Mouse (Mus musculus) intestine, embryonic 16.5 days (tissue): ENCODE measurements at regions not wholly inside any gene's neighbourhood (a gene's known extent, or its start where the extent isn't known, plus 50 kb on each side); places are given as distances from the start of the nearest gene placed in this dataset.

Experiments used
- ATAC-seq: fragments of 200-750 bp; cut with Nextera tagmentation; 2 replicates; pipeline ENCODE4 v1.8.0; 2017; ENCODE audit warnings: moderate TSS enrichment, moderate library complexity
- H3K27ac ChIP-seq: fragments of 300-500 bp; sonication (generic); 2 replicates; pipeline ENCODE4 v1.5.1; 2014; ENCODE audit warnings: mild to moderate bottlenecking, low read length
- H3K27me3 ChIP-seq: fragments of 300-500 bp; sonication (generic); replicated peaks from 2 replicates; pipeline ENCODE4 v1.6.1; 2014; ENCODE audit warnings: low read length, control low read depth, mixed read lengths; ENCODE audit not compliant: control insufficient read depth, insufficient read depth
- H3K36me3 ChIP-seq: fragments of 300-500 bp; sonication (generic); 2 replicates; pipeline ENCODE4 v1.6.1; 2014; ENCODE audit warnings: low read length, control low read depth; ENCODE audit not compliant: control insufficient read depth, insufficient read depth
- H3K4me1 ChIP-seq: fragments of 300-500 bp; sonication (generic); 2 replicates; pipeline ENCODE4 v1.6.1; 2014; ENCODE audit warnings: low read length, control low read depth, mixed read lengths; ENCODE audit not compliant: control insufficient read depth, insufficient read depth
- H3K4me2 ChIP-seq: fragments of 300-500 bp; sonication (generic); 2 replicates; pipeline ENCODE4 v1.6.1; 2014; ENCODE audit warnings: low read depth, low read length, control low read depth
- H3K4me3 ChIP-seq: fragments of 300-500 bp; sonication (generic); 2 replicates; pipeline ENCODE4 v1.5.1; 2014; ENCODE audit warnings: mild to moderate bottlenecking, low read length
- H3K9ac ChIP-seq: fragments of 300-500 bp; sonication (generic); 2 replicates; pipeline ENCODE4 v1.6.1; 2014; ENCODE audit warnings: low read depth, low read length
- H3K9me3 ChIP-seq: fragments of 300-500 bp; sonication (generic); 2 replicates; pipeline ENCODE4 v1.6.1; 2016; ENCODE audit warnings: low read length, control low read depth; ENCODE audit not compliant: control insufficient read depth
- WGBS: fragments of 180-500 bp; shearing (Covaris S2); extraction: QIAGEN DNeasy Blood & Tissue Kit; methylation state at CpG from one replicate; pipeline ENCODE4 v1.1.7; 2014; 5-methylcytosine and 5-hydroxymethylcytosine counted together

- no peak overlapping the region for H3K27ac ChIP-seq
- H3K27me3 ChIP-seq: no peaks in the 10 kb centered on the region
- ATAC-seq: no peak
- no peak overlapping the region for H3K4me3 ChIP-seq
- no peaks in the 10 kb centered on the region for H3K4me1 ChIP-seq
- no peaks in the 10 kb centered on the region for H3K9me3 ChIP-seq
- no peak overlapping the region for H3K4me2 ChIP-seq
- no peaks in the 10 kb centered on the region for H3K36me3 ChIP-seq
- no peak overlapping the region for H3K9ac ChIP-seq
Observed at GRCm38 (mm10) chr2:81089121-81089520, 472.1 kb downstream of the Nup35 start.

- Histone ChIP-seq H3K4me2 (no peak overlapping the region), H3K27me3 (no peaks in the 10 kb centered on the region), H3K9ac (no peak overlapping the region), H3K4me3 (no peak overlapping the region), H3K36me3 (no peaks in the 10 kb centered on the region), H3K27ac (no peak overlapping the region), H3K9me3 (no peaks in the 10 kb centered on the region), H3K4me1 (no peaks in the 10 kb centered on the region)
- 42% methylated on average over 3 of the region's 3 CpGs for WGBS
- no peak for ATAC-seq
Observed at GRCm38 (mm10) chr2:81105834-81106233, 488.8 kb downstream of the Nup35 start.

GRCm38 (mm10) chr2:81118757-81119156, 501.7 kb downstream of the Nup35 start:
- 83% methylated on average over 2 of the region's 2 CpGs for WGBS
- no peak overlapping the region for H3K27ac ChIP-seq
- no peaks in the 10 kb centered on the region for H3K9me3 ChIP-seq
- no peaks in the 10 kb centered on the region for H3K4me1 ChIP-seq
- H3K36me3 ChIP-seq: no peaks in the 10 kb centered on the region
- no peak overlapping the region for H3K9ac ChIP-seq
- H3K4me3 ChIP-seq: no peak overlapping the region
- no peaks in the 10 kb centered on the region for H3K27me3 ChIP-seq
- H3K4me2 ChIP-seq: no peak overlapping the region
- ATAC-seq: no peak

- no peaks in the 10 kb centered on the region for H3K9me3 ChIP-seq
- no peak overlapping the region for H3K4me3 ChIP-seq
- no peak for ATAC-seq
- no peaks in the 10 kb centered on the region for H3K36me3 ChIP-seq
- 74% methylated on average over 2 of the region's 2 CpGs for WGBS
- H3K27me3 ChIP-seq: no peaks in the 10 kb centered on the region
- H3K4me1 ChIP-seq: no peaks in the 10 kb centered on the region
- no peak overlapping the region for H3K4me2 ChIP-seq
- no peak overlapping the region for H3K27ac ChIP-seq
- no peak overlapping the region for H3K9ac ChIP-seq
Observed at GRCm38 (mm10) chr2:81120460-81121051, 503.5 kb downstream of the Nup35 start.

- no peaks in the 10 kb centered on the region for H3K36me3 ChIP-seq
- 77% methylated on average over 2 of the region's 2 CpGs for WGBS
- no peaks in the 10 kb centered on the region for H3K9me3 ChIP-seq
- H3K27ac ChIP-seq: no peak overlapping the region
- ATAC-seq: no peak
- H3K4me3 ChIP-seq: no peak overlapping the region
- H3K27me3 ChIP-seq: no peaks in the 10 kb centered on the region
- H3K9ac ChIP-seq: no peak overlapping the region
- no peaks in the 10 kb centered on the region for H3K4me1 ChIP-seq
- H3K4me2 ChIP-seq: no peak overlapping the region
Observed at GRCm38 (mm10) chr2:81136473-81137082, 519.5 kb downstream of the Nup35 start.

- Histone ChIP-seq H3K9ac (no peak overlapping the region), H3K27me3 (no peaks in the 10 kb centered on the region), H3K4me3 (no peak overlapping the region), H3K27ac (no peak overlapping the region), H3K36me3 (no peaks in the 10 kb centered on the region), H3K9me3 (no peaks in the 10 kb centered on the region), H3K4me1 (no peaks in the 10 kb centered on the region), H3K4me2 (no peak overlapping the region)
- 40% methylated on average over 4 of the region's 4 CpGs for WGBS
- ATAC-seq: peak; percentile 55; the same call in 1 of the 2 replicates
Observed at GRCm38 (mm10) chr2:81143600-81143999, 526.6 kb downstream of the Nup35 start.

GRCm38 (mm10) chr2:81146458-81146857, 529.4 kb downstream of the Nup35 start:
- no peak overlapping the region for H3K4me3 ChIP-seq
- no peaks in the 10 kb centered on the region for H3K27me3 ChIP-seq
- no peak overlapping the region for H3K27ac ChIP-seq
- H3K4me2 ChIP-seq: no peak overlapping the region
- ATAC-seq: no peak
- no peaks in the 10 kb centered on the region for H3K4me1 ChIP-seq
- no peak overlapping the region for H3K9ac ChIP-seq
- H3K36me3 ChIP-seq: no peaks in the 10 kb centered on the region
- WGBS: 93% methylated on average over 1 of the region's 1 CpGs
- no peaks in the 10 kb centered on the region for H3K9me3 ChIP-seq

- Histone ChIP-seq H3K4me3 (no peak overlapping the region), H3K36me3 (no peaks in the 10 kb centered on the region), H3K27ac (no peak overlapping the region), H3K4me2 (no peak overlapping the region), H3K9me3 (no peaks in the 10 kb centered on the region), H3K4me1 (no peaks in the 10 kb centered on the region), H3K9ac (no peak overlapping the region), H3K27me3 (no peaks in the 10 kb centered on the region)
- WGBS: 80% methylated on average over 1 of the region's 1 CpGs
- ATAC-seq: no peak
Observed at GRCm38 (mm10) chr2:81148112-81148511, 531.1 kb downstream of the Nup35 start.

GRCm38 (mm10) chr2:81182421-81182820, 565.4 kb downstream of the Nup35 start:
- H3K4me1 ChIP-seq: no peaks in the 10 kb centered on the region
- no peaks in the 10 kb centered on the region for H3K9me3 ChIP-seq
- no peak overlapping the region for H3K4me2 ChIP-seq
- H3K4me3 ChIP-seq: no peak overlapping the region
- no peaks in the 10 kb centered on the region for H3K27me3 ChIP-seq
- H3K9ac ChIP-seq: no peak overlapping the region
- no peak for ATAC-seq
- H3K27ac ChIP-seq: no peak overlapping the region
- H3K36me3 ChIP-seq: no peaks in the 10 kb centered on the region
- WGBS: 88% methylated on average over 2 of the region's 2 CpGs

GRCm38 (mm10) chr2:81185976-81186375, 568.9 kb downstream of the Nup35 start:
- no peak for ATAC-seq
- no peak overlapping the region for H3K4me2 ChIP-seq
- H3K27ac ChIP-seq: no peak overlapping the region
- no peaks in the 10 kb centered on the region for H3K27me3 ChIP-seq
- H3K36me3 ChIP-seq: no peaks in the 10 kb centered on the region
- no peaks in the 10 kb centered on the region for H3K9me3 ChIP-seq
- H3K4me1 ChIP-seq: no peaks in the 10 kb centered on the region
- H3K4me3 ChIP-seq: no peak overlapping the region
- H3K9ac ChIP-seq: no peak overlapping the region
